Mouse (Mus musculus) forebrain, embryonic 16.5 days (tissue): Measurements from ENCODE around the gene Frmd5. TPM values are rescaled to one million over a fixed set of nuclear protein-coding genes. Genes with fewer than 3 reads are reported as not detected.
A peak's percentile ranks its signal among the peaks of the same experiment; 100 is the strongest.

ENCODE experiments used
- ATAC-seq: fragments of 200-750 bp; cut with Nextera tagmentation; 2 replicates; pipeline ENCODE4 v1.8.0; 2017; ENCODE audit warnings: mild to moderate bottlenecking, moderate library complexity
- H3K27ac ChIP-seq: fragments of 300-500 bp; sonication (generic); 2 replicates; pipeline ENCODE4 v1.5.1; 2014; ENCODE audit warnings: low read length, control low read depth
- H3K27me3 ChIP-seq: fragments of 300-500 bp; sonication (generic); replicated peaks from 2 replicates; pipeline ENCODE4 v1.6.1; 2014; ENCODE audit warnings: low read length; ENCODE audit not compliant: control insufficient read depth, insufficient read depth
- H3K36me3 ChIP-seq: fragments of 300-500 bp; sonication (generic); 2 replicates; pipeline ENCODE4 v1.6.1; 2014; ENCODE audit not compliant: control insufficient read depth, insufficient read depth
- H3K4me1 ChIP-seq: fragments of 300-500 bp; sonication (generic); replicated peaks from 2 replicates; pipeline ENCODE4 v1.6.1; 2014; ENCODE audit warnings: low read length; ENCODE audit not compliant: control insufficient read depth, insufficient read depth
- H3K4me2 ChIP-seq: fragments of 300-500 bp; sonication (generic); 2 replicates; pipeline ENCODE4 v1.6.1; 2014; ENCODE audit warnings: mild to moderate bottlenecking, low read length, control low read depth
- H3K4me3 ChIP-seq: fragments of 300-500 bp; sonication (generic); replicated peaks from 2 replicates; pipeline ENCODE4 v1.5.1; 2014; ENCODE audit warnings: mild to moderate bottlenecking, low read length, control low read depth
- H3K9ac ChIP-seq: fragments of 300-500 bp; sonication (generic); replicated peaks from 2 replicates; pipeline ENCODE4 v1.6.1; 2014; ENCODE audit warnings: low read depth, low read length, control low read depth
- H3K9me3 ChIP-seq: fragments of 300-500 bp; sonication (generic); 2 replicates; pipeline ENCODE4 v1.6.1; 2016; ENCODE audit warnings: low read length; ENCODE audit not compliant: control insufficient read depth
- WGBS: fragments of 180-500 bp; shearing (Covaris S2); extraction: QIAGEN DNeasy Blood & Tissue Kit; methylation state at CpG from one replicate; pipeline ENCODE4 v1.1.7; 2014; 5-methylcytosine and 5-hydroxymethylcytosine counted together
- polyA plus RNA-seq: library from polyadenylated mRNA; unstranded; fragments of >200 nt; fragmentation: Nextera tagmentation; extraction: Ambion mirVana; gene quantifications from 2 replicates; pipeline ENCODE4 v1.2.1, GENCODE M21; 2015

Frmd5 gene
- polyA plus RNA-seq, 1 experiment from 2014 or later, result 34.9 TPM

- Histone ChIP-seq H3K4me2 (no peak overlapping the region), H3K9ac (no peak overlapping the region), H3K4me1 (no peaks in the 10 kb centered on the region), H3K9me3 (no peaks in the 10 kb centered on the region), H3K27me3 (no peaks in the 10 kb centered on the region), H3K4me3 (no peak overlapping the region), H3K27ac (no peak overlapping the region), H3K36me3 (no peaks in the 10 kb centered on the region)
- WGBS, result 86% methylated on average over 2 of the region's 2 CpGs
- no peak for ATAC-seq
Observed at GRCm38 (mm10) chr2:121788415-121788814, 18.5 kb downstream of the Frmd5 start.

GRCm38 (mm10) chr2:121787767-121788166 lies 19.1 kb downstream of the Frmd5 start:
- 0 out of 2 replicates have a peak, but pooled peaks have one; percentile 43 for ATAC-seq
- Histone ChIP-seq H3K9me3 (no peaks in the 10 kb centered on the region), H3K9ac (no peak overlapping the region), H3K27ac (no peak overlapping the region), H3K4me2 (no peak overlapping the region), H3K36me3 (no peaks in the 10 kb centered on the region), H3K27me3 (no peaks in the 10 kb centered on the region), H3K4me3 (no peak overlapping the region), H3K4me1 (no peaks in the 10 kb centered on the region)
- 67% methylated on average over 13 of the region's 13 CpGs for WGBS

GRCm38 (mm10) chr2:121787271-121787670 lies 19.6 kb downstream of the Frmd5 start:
- ATAC-seq, result no peak
- no peaks in the 10 kb centered on the region for H3K9me3 ChIP-seq
- H3K4me1 ChIP-seq, result no peaks in the 10 kb centered on the region; the same call in 1 of the 2 replicates
- H3K27me3 ChIP-seq, result no peaks in the 10 kb centered on the region
- 44% methylated on average over 7 of the region's 7 CpGs for WGBS
- no peaks in the 10 kb centered on the region for H3K36me3 ChIP-seq
- no peak overlapping the region for H3K4me2 ChIP-seq
- H3K4me3 ChIP-seq, result no peak overlapping the region
- H3K9ac ChIP-seq, result no peak overlapping the region
- no peak overlapping the region for H3K27ac ChIP-seq

- 85% methylated on average over 7 of the region's 7 CpGs for WGBS
- Histone ChIP-seq H3K4me1 (peaks cover 3% of the 10 kb centered on the region; the same call in 1 of the 2 replicates), H3K4me3 (no peak overlapping the region), H3K9me3 (no peaks in the 10 kb centered on the region), H3K27me3 (no peaks in the 10 kb centered on the region), H3K9ac (no peak overlapping the region), H3K36me3 (no peaks in the 10 kb centered on the region), H3K4me2 (no peak overlapping the region), H3K27ac (no peak overlapping the region)
- no peak for ATAC-seq
Observed at GRCm38 (mm10) chr2:121776219-121776618, 30.7 kb downstream of the Frmd5 start.

GRCm38 (mm10) chr2:121764851-121765250 lies 42.0 kb downstream of the Frmd5 start:
- Histone ChIP-seq H3K9ac (no peak overlapping the region), H3K36me3 (no peaks in the 10 kb centered on the region), H3K27me3 (no peaks in the 10 kb centered on the region), H3K27ac (no peak overlapping the region), H3K4me2 (no peak overlapping the region), H3K4me1 (no peaks in the 10 kb centered on the region), H3K9me3 (no peaks in the 10 kb centered on the region; the same call in 1 of the 2 replicates), H3K4me3 (no peak overlapping the region)
- no peak for ATAC-seq
- 23% methylated on average over 5 of the region's 5 CpGs for WGBS

- Histone ChIP-seq H3K27ac (no peak overlapping the region), H3K4me3 (no peak overlapping the region), H3K27me3 (no peaks in the 10 kb centered on the region), H3K4me1 (no peaks in the 10 kb centered on the region), H3K9ac (no peak overlapping the region), H3K36me3 (no peaks in the 10 kb centered on the region), H3K4me2 (no peak overlapping the region), H3K9me3 (no peaks in the 10 kb centered on the region)
- WGBS, result 91% methylated on average over 5 of the region's 5 CpGs
- no peak for ATAC-seq
Observed at GRCm38 (mm10) chr2:121761861-121762260, 45.0 kb downstream of the Frmd5 start.

- WGBS, result 92% methylated on average over 11 of the region's 11 CpGs
- H3K9me3 ChIP-seq, result no peaks in the 10 kb centered on the region
- H3K27ac ChIP-seq, result no peak overlapping the region
- H3K27me3 ChIP-seq, result no peaks in the 10 kb centered on the region
- no peak overlapping the region for H3K9ac ChIP-seq
- H3K36me3 ChIP-seq, result no peaks in the 10 kb centered on the region
- no peak overlapping the region for H3K4me2 ChIP-seq
- no peak for ATAC-seq
- H3K4me1 ChIP-seq, result no peaks in the 10 kb centered on the region
- no peak overlapping the region for H3K4me3 ChIP-seq
Observed at GRCm38 (mm10) chr2:121761281-121761795, 45.5 kb downstream of the Frmd5 start.

- 95% methylated on average over 9 of the region's 9 CpGs for WGBS
- ATAC-seq, result no peak
- Histone ChIP-seq H3K27ac (no peak overlapping the region), H3K9ac (no peak overlapping the region), H3K4me3 (no peak overlapping the region), H3K9me3 (no peaks in the 10 kb centered on the region), H3K27me3 (no peaks in the 10 kb centered on the region), H3K4me1 (no peaks in the 10 kb centered on the region), H3K36me3 (no peaks in the 10 kb centered on the region), H3K4me2 (no peak overlapping the region)
Observed at GRCm38 (mm10) chr2:121760646-121761045, 46.2 kb downstream of the Frmd5 start.

- Histone ChIP-seq H3K4me3 (no peak overlapping the region), H3K9me3 (no peaks in the 10 kb centered on the region), H3K9ac (no peak overlapping the region), H3K27me3 (no peaks in the 10 kb centered on the region), H3K4me2 (no peak overlapping the region), H3K27ac (no peak overlapping the region), H3K36me3 (no peaks in the 10 kb centered on the region), H3K4me1 (peaks cover 3% of the 10 kb centered on the region)
- ATAC-seq, result no peak
- 91% methylated on average over 8 of the region's 8 CpGs for WGBS
Observed at GRCm38 (mm10) chr2:121758258-121758657, 48.6 kb downstream of the Frmd5 start.

- ATAC-seq, result no peak
- H3K27me3 ChIP-seq, result no peaks in the 10 kb centered on the region
Observed at GRCm38 (mm10) chr2:121756336-121756735, 50.6 kb downstream of the Frmd5 start.

More at GRCm38 (mm10) chr2:121756336-121756735, 50.6 kb downstream of the Frmd5 start:
- no peaks in the 10 kb centered on the region for H3K36me3 ChIP-seq
- WGBS, result 100% methylated on average over 1 of the region's 1 CpGs
- H3K9ac ChIP-seq, result no peak overlapping the region
- H3K9me3 ChIP-seq, result no peaks in the 10 kb centered on the region
- peaks cover 3% of the 10 kb centered on the region for H3K4me1 ChIP-seq
- H3K4me2 ChIP-seq, result no peak overlapping the region
- H3K4me3 ChIP-seq, result no peak overlapping the region
- H3K27ac ChIP-seq, result no peak overlapping the region
